Mouse (Mus musculus): Measurements from ENCODE around the gene Gm21958.

- TF ChIP-seq EP300 (IDR thresholded peaks at IDR 0.05; ENCODE audit: low read depth): no peak
- no peak for TF ChIP-seq CTCF (IDR thresholded peaks at IDR 0.05; ENCODE audit: low read depth)
These were observed at the start of gene Gm21958 for GRCm38 (mm10) chr3:54714253-54714652.

Measured in heart, postnatal 0 days (tissue).